Mouse (Mus musculus) testis, adult 2 months (tissue): ENCODE measurements around the gene Tcf19. TPM values are rescaled to one million over a fixed set of nuclear protein-coding genes. Genes with fewer than 3 reads are reported as not detected.

Source experiments
- H3K27ac ChIP-seq: fragments of 200-500 bp; 2 replicates; pipeline ENCODE4 v1.5.1; 2012; ENCODE audit warnings: low read depth, low read length; ENCODE audit not compliant: control insufficient read depth, insufficient read depth
- H3K27me3 ChIP-seq: fragments of 200-500 bp; 2 replicates; pipeline ENCODE4 v1.6.1; 2012; ENCODE audit warnings: mild to moderate bottlenecking, low read length, moderate library complexity; ENCODE audit not compliant: control insufficient read depth, insufficient read depth
- H3K36me3 ChIP-seq: fragments of 200-500 bp; 2 replicates; pipeline ENCODE4 v1.6.1; 2012; ENCODE audit warnings: mild to moderate bottlenecking, low read length; ENCODE audit not compliant: control insufficient read depth, insufficient read depth
- H3K4me1 ChIP-seq: fragments of 200-500 bp; 2 replicates; pipeline ENCODE4 v1.6.1; 2012; ENCODE audit warnings: low read length; ENCODE audit not compliant: control insufficient read depth, insufficient read depth
- H3K4me3 ChIP-seq: fragments of 200-500 bp; 2 replicates; pipeline ENCODE4 v1.5.1; 2012; ENCODE audit warnings: low read depth, mild to moderate bottlenecking, low read length, moderate library complexity, mixed read lengths; ENCODE audit not compliant: control insufficient read depth
- CTCF ChIP-seq: fragments of 200-500 bp; IDR thresholded peaks from 2 replicates; pipeline ENCODE4 v1.5.1; 2012; ENCODE audit warnings: low read depth, mild to moderate bottlenecking, inconsistent platforms, low read length, moderate library complexity; ENCODE audit not compliant: control insufficient read depth, insufficient read depth, insufficient replicate concordance
- POLR2A ChIP-seq: fragments of 200-500 bp; IDR thresholded peaks from 2 replicates; pipeline ENCODE4 v1.6.1; 2012; ENCODE audit warnings: low read depth, mild to moderate bottlenecking, inconsistent platforms, low read length, moderate library complexity; ENCODE audit not compliant: control insufficient read depth
- polyA plus RNA-seq: library from polyadenylated mRNA; depleted of rRNA; stranded (reverse); fragments of >200 nt; gene quantifications from 2 replicates; pipeline ENCODE4 v1.2.3, GENCODE M21; 2012

Tcf19 gene
- polyA plus RNA-seq, 1 experiment = 2.6 TPM

DNA sequence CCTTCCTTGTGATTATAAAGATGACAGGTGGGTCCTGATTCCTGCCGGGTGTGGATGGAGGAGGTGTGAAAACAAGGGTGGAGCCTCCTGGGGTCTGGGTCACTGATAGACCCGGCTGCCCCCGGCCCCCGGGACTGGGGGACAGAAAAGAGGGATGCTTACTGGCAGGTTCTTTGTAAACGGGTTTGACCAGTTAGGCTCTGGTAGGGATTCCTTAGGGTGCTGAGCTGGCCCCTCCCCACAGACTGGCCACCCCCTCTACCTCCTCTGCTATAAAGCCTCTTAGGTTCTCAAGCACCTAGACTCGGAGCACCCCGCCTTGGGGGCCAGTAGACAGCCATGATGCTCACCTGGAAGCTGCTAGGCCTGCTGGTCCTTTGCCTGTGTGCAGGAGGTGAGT, 16.3 kb upstream of the Tcf19 start, which contains the start of gene Psors1c2:
Gene Psors1c2, plus strand, starts transcription at position 301 of the 400 bp plus-strand sequence.
- Histone ChIP-seq H3K27ac (no peak within 1 kb of the TSS), H3K4me3 (no peak within 1 kb of the TSS), H3K27me3 (no peaks in the 10 kb centered on the region), H3K36me3 (no peaks in the 10 kb centered on the region; the same call in 1 of the 2 replicates), H3K4me1 (no peaks in the 10 kb centered on the region)
- no peak for TF ChIP-seq CTCF
- no peak for TF ChIP-seq POLR2A

DNA sequence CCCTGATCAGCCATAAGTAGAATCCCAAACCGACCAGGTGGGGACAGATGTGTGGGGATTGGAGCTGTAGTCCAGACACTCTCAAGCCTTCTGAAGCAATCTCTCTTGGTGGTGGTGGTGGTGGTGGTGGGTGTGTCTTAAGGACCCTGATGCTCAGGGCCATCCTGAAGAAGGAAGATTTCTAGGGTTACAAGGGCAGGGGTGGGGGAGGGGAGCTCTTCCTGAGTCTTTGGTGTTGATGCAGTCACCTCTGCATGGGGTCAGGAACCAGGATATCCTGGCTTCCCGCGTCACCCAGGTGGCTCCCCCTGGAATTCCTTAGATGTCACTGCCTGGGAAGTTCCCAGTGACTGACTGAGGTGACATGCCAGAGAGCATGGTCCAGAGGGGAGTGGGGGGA, 15.7 kb upstream of the Tcf19 start:
- Histone ChIP-seq H3K36me3 (no peaks in the 10 kb centered on the region; the same call in 1 of the 2 replicates), H3K27me3 (no peaks in the 10 kb centered on the region), H3K27ac (no peak overlapping the region), H3K4me3 (no peak overlapping the region), H3K4me1 (no peaks in the 10 kb centered on the region)
- TF ChIP-seq POLR2A (no peak), CTCF (no peak)

DNA sequence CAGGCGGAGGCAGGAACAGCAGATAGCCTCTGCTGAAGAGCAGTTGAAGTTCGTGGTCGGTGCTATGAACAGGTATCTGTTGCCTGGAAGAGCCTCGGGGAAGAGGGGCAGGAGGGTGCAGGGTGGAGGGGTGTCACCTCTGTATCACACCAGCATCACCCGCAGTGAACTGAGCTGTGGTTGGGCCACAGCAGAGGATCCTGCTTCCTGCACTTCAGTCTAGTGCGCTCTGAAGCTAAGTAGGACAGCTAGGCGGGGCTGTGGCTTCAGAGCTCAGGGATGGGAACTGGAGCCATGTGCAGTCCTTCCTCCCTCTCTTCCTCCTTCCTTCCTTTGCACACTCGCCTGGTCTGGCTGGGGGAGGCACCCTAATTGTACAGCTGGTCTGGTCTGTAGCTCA, 10.0 kb upstream of the Tcf19 start:
- H3K27ac ChIP-seq = no peak overlapping the region
- H3K36me3 ChIP-seq = no peaks in the 10 kb centered on the region; the same call in 1 of the 2 replicates
- H3K4me3 ChIP-seq = no peak overlapping the region
- H3K27me3 ChIP-seq = no peaks in the 10 kb centered on the region
- H3K4me1 ChIP-seq = no peaks in the 10 kb centered on the region
- TF ChIP-seq POLR2A (no peak), CTCF (no peak)

DNA sequence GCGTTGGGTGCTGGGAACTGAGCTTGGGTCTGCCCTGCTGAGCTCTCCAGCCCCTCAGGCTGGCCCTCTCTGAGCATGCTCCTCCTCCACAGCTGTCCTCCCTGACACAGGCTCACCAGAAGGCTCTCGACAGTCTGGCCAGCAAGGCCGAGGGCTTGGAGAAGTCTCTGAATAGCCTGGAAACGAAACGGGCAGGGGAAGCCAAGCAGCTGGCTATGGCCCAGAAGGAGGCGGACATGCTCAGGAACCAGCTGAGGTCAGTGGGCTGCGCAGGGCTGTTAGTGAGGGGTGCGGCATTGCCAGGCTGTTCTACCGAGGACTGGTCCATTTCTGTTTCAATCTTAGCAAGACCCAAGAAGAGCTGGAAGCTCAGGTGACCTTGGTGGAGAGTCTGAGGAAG, 7.7 kb upstream of the Tcf19 start:
- Histone ChIP-seq H3K27ac (no peak overlapping the region), H3K36me3 (no peaks in the 10 kb centered on the region), H3K4me1 (no peaks in the 10 kb centered on the region; the same call in 1 of the 2 replicates), H3K4me3 (no peak overlapping the region), H3K27me3 (no peaks in the 10 kb centered on the region)
- TF ChIP-seq CTCF = no peak
- TF ChIP-seq POLR2A = no peak

DNA sequence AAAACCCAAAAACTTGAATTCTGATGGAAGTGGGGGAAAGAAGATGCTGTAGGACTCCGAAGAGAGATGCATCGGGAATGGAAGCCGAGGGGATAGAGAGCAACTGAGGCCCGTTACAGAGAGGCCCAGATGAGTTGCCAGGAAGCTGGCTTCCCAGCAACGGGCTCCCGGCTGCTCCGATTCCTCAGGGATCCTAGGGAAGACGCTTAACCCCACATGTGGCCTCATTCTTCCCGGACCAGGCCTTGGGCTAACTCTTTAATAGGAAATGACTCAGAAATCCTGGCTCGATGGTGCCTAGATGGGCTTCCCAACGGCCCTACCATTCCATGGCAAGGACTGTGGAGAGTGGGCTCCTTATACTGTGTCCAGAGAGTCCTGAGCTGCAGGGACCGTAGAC, 902 bp upstream of the Tcf19 start:
- no peak for TF ChIP-seq CTCF
- no peak for TF ChIP-seq POLR2A
- peak overlapping the region; percentile 90 for H3K4me3 ChIP-seq

DNA sequence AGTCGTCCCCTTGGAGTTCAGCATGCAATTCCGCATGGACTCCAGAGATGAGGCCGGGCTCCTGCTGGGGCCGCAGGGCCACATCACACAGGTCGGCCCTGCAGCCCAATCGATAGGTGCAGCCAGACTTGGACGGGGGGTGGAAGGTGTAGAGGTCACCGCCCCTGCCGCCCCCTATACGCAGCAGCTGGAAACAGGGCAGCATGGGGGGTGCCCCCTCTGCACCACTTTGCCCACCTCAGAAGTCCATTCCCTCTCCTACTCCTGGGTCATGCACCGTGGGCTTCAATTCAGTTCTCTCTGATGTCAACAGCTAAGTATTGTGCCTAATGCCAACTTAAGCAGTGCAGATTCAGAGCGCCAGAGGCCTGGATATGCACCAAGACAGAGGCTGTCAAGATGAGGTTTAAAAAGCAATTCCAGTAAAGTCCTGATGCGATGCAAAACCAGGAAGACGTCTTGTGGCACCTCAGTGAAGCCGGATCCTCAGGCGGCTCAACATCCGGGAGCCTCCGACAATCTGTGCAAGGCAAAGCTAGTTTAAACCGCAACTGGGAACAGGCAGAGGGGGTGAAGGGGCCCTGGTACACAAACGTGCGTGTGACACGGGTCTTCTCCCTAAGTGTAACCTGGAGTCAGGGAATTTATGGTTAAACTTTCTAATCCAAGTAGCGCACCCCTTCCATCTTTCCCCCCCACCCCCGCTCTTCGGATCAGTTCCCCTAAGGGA, 548 bp downstream of the Tcf19 start:
- TF ChIP-seq CTCF = no peak
- TF ChIP-seq POLR2A = no peak
- no peaks in the 10 kb centered on the region for H3K36me3 ChIP-seq
- H3K27me3 ChIP-seq = no peaks in the 10 kb centered on the region
- peaks cover 8% of the 10 kb centered on the region for H3K4me1 ChIP-seq
- peak overlapping the region; percentile 90 for H3K4me3 ChIP-seq
- H3K27ac ChIP-seq = no peak overlapping the region

More for the DNA sequence above, 902 bp upstream of the Tcf19 start:
- Histone ChIP-seq H3K27ac (peak overlapping the region; percentile 73), H3K36me3 (no peaks in the 10 kb centered on the region), H3K27me3 (no peaks in the 10 kb centered on the region), H3K4me1 (peaks cover 8% of the 10 kb centered on the region)

DNA sequence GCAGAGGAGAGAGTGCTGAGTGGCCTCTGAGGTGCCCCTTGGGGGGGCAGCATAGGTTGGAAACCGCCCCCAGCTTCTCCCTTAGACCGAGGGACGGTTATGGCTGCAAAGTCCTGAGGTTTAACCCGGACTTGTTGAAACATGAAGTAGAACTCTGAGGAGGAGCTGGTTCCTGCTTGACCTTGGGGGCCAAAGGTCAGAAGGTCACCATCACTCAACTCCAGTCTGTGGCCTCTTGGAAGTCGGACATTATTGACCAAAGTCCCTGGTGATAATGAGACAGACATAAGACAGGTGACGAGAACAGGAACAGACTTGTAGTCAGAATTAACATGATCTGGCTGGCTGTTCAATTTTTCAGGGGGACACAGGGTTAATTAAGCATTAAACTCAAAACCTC, 1.9 kb downstream of the Tcf19 start:
- H3K4me3 ChIP-seq = no peak overlapping the region
- H3K36me3 ChIP-seq = no peaks in the 10 kb centered on the region
- H3K27ac ChIP-seq = no peak overlapping the region
- H3K27me3 ChIP-seq = no peaks in the 10 kb centered on the region
- peaks cover 8% of the 10 kb centered on the region for H3K4me1 ChIP-seq
- TF ChIP-seq CTCF (no peak), POLR2A (no peak)

DNA sequence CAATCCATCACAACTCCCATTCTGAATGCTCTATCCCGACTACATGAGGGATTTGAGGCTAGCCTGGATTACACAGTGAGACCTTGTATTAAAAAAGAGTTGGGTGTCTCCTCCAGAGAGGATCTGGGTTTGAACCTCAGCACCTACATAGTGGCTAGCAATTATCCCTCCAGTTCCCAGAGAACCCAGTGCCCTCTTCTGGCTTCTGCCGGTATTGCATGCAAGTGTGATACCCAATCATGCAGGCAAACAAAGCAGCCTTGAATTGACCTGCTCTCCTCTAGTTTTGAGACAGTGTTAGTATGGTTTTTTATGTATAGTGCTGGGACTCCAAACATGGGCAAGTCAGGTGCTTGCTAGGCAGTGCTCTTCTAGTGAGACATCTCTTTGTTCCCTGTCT, 2.7 kb downstream of the Tcf19 start:
- peaks cover 8% of the 10 kb centered on the region for H3K4me1 ChIP-seq
- no peaks in the 10 kb centered on the region for H3K27me3 ChIP-seq
- H3K27ac ChIP-seq = no peak overlapping the region
- no peak overlapping the region for H3K4me3 ChIP-seq
- no peaks in the 10 kb centered on the region for H3K36me3 ChIP-seq
- peak; percentile 43; the same call in 1 of the 2 replicates for TF ChIP-seq CTCF
- no peak for TF ChIP-seq POLR2A
